Mouse (Mus musculus) megakaryocyte, embryonic 14.5 days (primary cell): ENCODE data around the gene Brwd1. TPM values are rescaled to one million over a fixed set of nuclear protein-coding genes. Genes with fewer than 3 reads are reported as not detected.
"Not testable (repeated sequence)": the region's sequence is repeated elsewhere in the genome, so short reads cannot be mapped to it uniquely, and the experiment has no call there.

Experiments used
- H3K27me3 ChIP-seq: replicated peaks from 2 replicates; pipeline ENCODE3; 2012; ENCODE audit warnings: inconsistent platforms
- H3K36me3 ChIP-seq: replicated peaks from 2 replicates; pipeline ENCODE3; 2012; ENCODE audit warnings: low read length, inconsistent platforms, mixed read lengths
- H3K4me1 ChIP-seq: 2 replicates; pipeline ENCODE4 v1.6.1; 2012; ENCODE audit warnings: inconsistent platforms
- H3K4me3 ChIP-seq: replicated peaks from 2 replicates; pipeline ENCODE3; 2012; ENCODE audit warnings: moderate library complexity, mild to moderate bottlenecking, inconsistent platforms
- H3K9me3 ChIP-seq: 2 replicates; pipeline ENCODE4 v1.6.1; 2012; ENCODE audit warnings: inconsistent platforms
- FLI1 ChIP-seq: IDR thresholded peaks from 2 replicates; pipeline ENCODE4 v1.6.1; 2012; ENCODE audit warnings: low read length, inconsistent platforms, mixed read lengths
- GATA1 ChIP-seq: IDR thresholded peaks from 3 replicates; pipeline ENCODE4 v1.6.1; 2012; ENCODE audit warnings: mixed read lengths, low read length, inconsistent platforms, borderline replicate concordance
- polyA plus RNA-seq: library from polyadenylated mRNA; stranded (reverse); fragments of >175 nt; gene quantifications from 2 replicates; pipeline ENCODE4 v1.2.3, GENCODE M21; 2012; ENCODE audit warnings: low replicate concordance; ENCODE audit not compliant: insufficient read depth

Gene Brwd1
- polyA plus RNA-seq, 1 experiment, result 1.5 TPM

DNA sequence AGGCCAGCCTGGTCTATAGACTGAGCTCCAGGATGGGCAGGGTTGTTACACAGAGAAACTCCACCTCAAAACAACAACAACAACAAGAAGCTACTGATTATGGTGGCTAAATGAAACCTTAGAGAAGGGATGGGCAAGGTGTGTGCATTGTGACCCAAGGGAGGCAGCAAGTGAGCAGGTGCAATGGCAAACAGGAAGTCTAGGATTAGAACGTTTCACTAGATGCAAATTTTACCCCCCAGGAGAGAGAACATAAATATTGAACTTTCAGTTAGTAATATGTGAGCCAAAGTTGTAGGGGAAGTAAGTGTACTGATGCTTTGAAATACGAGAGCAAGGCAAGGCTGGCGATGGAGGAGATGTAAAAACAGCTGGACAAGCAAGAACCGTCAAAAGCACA lies 27.3 kb upstream of the Brwd1 start:
- no peaks in the 10 kb centered on the region for H3K4me1 ChIP-seq
- TF ChIP-seq FLI1 (no peak), GATA1 (no peak)
- no peak overlapping the region for H3K4me3 ChIP-seq
- no peaks in the 10 kb centered on the region for H3K36me3 ChIP-seq
- peaks cover 20% of the 10 kb centered on the region for H3K27me3 ChIP-seq
- peaks cover 29% of the 10 kb centered on the region for H3K9me3 ChIP-seq

DNA sequence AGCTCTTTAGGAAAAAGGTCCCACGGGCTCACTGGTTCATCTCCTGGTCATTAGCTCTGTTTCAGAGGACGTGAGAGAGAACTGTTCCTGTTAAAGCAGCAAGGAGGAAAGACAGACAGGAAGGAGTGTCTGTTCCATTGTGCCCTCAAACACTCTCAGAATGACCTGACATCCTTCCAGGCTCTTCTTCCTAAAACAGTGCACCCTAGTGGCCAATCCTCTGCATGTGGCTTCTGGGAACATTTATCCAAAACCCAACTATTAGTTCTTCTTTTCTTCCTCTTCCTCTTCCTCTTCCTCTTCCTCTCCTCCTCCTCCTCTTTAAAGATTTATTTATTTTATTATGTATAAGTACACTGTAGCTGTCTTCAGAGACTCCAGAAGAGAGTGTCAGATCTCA lies 20.7 kb upstream of the Brwd1 start:
- Histone ChIP-seq H3K4me3 (no peak overlapping the region), H3K27me3 (peaks cover 19% of the 10 kb centered on the region), H3K4me1 (no peaks in the 10 kb centered on the region), H3K36me3 (no peaks in the 10 kb centered on the region), H3K9me3 (peaks cover 19% of the 10 kb centered on the region)
- no peak for TF ChIP-seq GATA1
- TF ChIP-seq FLI1, result no peak

DNA sequence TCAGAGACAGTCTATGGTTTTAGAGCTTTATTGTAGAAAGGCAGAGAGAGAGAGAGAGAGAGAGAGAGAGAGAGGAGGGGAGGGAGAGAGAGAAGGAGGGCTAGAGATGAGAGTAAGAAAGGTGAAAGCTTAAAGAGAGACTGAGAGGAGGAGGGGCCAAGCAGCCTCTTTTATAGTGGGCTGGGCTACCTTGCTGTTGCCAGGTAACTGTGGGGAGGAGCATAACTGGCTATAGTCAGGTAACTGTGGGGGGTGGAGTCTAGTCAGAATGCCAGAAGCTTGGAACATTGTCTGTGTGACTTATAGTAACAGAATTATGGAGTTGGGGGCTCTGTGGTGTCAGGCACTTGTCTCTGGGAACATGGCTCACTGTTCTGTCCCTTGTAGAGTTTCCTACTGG lies 15.5 kb upstream of the Brwd1 start:
- not testable (repeated sequence) for H3K4me3 ChIP-seq, H3K36me3 ChIP-seq, H3K4me1 ChIP-seq, H3K9me3 ChIP-seq
- H3K27me3 ChIP-seq, result peaks cover 20% of the 10 kb centered on the region

DNA sequence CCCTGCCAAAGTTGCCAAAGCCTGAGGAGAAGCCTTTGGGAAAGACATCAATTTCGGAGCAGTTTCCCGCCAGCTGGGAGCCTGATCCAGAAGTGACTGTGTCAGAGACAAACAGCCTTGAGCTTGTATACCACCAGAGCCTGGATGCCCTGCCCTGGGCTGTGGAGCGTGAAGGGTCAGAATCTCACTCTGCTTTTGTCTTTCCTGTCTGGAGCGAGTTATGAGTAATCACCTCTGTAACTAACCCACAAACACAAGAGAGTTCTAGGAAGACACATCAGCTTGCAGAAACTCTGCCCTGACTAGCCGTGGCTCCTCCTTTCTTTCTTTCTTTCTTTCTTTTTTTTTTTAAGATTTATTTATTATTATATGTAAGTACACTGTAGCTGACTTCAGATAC lies 13.6 kb upstream of the Brwd1 start:
- TF ChIP-seq GATA1, result no peak
- no peak for TF ChIP-seq FLI1
- Histone ChIP-seq H3K4me1 (peaks cover 14% of the 10 kb centered on the region), H3K4me3 (no peak overlapping the region), H3K9me3 (peaks cover 4% of the 10 kb centered on the region; the same call in 1 of the 2 replicates), H3K27me3 (peaks cover 29% of the 10 kb centered on the region), H3K36me3 (no peaks in the 10 kb centered on the region)

DNA sequence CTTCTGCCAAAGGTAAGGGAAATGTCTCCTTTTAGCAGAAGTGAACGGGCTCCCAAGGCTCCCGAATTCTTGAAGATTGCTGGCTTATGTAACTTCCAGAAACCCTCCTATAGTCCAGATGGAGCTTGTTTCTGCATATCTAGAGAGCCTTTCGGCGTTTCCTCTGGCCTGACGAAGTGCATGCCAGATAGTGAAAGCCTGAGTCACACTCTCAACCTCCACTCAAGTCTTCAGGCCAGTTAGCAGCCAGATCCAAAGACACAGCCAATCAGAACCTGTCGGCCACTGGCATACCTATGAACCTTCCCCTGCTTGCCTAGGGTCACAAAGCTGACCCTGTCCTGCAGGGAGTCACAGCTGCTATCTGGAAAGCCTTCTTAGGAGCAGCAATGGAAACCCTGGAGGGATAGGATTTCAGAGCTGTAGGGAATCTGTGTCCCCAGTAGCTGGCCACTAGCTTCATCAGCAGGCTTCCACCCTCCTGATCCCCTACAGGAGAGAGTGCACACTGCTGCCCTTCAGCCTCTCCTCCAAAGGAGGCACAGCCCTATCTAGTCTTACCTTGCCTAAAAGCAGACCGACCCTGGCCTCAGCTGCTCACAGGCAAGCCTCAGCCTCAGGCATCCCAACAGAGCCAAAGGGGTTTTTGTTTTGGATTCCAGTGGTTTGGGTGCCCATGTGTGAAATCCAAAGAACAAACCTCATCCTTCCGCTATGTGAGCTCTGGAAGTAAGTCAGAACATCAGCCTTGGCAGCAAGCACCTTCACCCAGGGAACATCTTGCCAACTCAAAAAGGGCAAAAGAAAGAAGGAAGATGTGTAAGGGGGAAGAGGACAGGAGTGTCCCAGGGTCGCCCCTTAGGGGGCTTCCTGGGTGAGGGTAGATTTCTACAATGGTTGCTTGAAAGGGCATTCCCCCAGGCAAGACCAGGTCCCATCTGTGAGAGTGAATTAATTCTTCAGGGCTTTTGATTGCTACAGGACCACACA lies 9.5 kb upstream of the Brwd1 start:
- no peaks in the 10 kb centered on the region for H3K36me3 ChIP-seq
- H3K27me3 ChIP-seq, result peaks cover 54% of the 10 kb centered on the region
- peaks cover 48% of the 10 kb centered on the region for H3K4me1 ChIP-seq
- TF ChIP-seq GATA1 (no peak), FLI1 (no peak)
- H3K4me3 ChIP-seq, result peak overlapping the region; percentile 33
- no peaks in the 10 kb centered on the region for H3K9me3 ChIP-seq

DNA sequence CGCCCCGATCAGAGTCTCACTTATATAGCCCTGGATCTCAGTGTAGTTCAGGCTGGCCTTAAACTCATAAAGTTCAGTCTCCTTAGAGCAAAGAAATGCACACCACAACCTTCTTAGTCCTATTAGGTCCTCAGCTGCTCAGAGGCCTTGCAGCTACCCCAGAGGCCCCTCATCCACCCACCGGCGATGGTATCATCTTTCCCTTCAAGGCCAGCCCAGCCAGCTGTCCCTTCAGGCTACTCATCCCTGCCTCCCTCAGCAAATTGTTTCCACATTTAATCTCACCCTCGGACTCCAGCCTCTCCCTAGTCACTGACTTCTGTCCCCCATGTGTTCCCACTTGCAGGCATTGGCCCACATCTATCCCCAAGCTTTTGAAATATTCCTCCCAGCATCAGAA lies 5.8 kb upstream of the Brwd1 start:
- Histone ChIP-seq H3K4me3 (no peak overlapping the region), H3K27me3 (peaks cover 62% of the 10 kb centered on the region), H3K4me1 (peaks cover 57% of the 10 kb centered on the region), H3K36me3 (no peaks in the 10 kb centered on the region), H3K9me3 (no peaks in the 10 kb centered on the region)
- TF ChIP-seq GATA1 (no peak), FLI1 (no peak)

DNA sequence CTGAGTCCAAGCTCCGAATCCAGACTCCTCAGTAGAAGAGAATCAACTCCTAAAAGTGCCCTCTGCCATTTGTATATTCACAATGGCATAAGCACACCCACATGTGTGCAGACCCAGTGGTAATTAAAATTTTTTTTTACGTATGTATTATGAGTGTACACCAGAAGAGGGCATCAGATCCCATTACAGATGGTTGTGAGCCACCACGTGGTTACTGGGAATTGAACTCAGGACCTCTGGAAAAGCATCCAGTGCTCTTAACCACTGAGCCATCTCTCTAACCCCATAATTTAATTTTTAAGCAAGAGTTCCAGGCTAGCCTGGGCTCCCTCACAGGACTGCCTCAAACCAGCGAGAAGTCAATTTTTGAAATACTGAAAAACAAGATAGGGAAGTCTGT lies 5.1 kb upstream of the Brwd1 start:
- H3K36me3 ChIP-seq, result no peaks in the 10 kb centered on the region
- TF ChIP-seq FLI1 (no peak), GATA1 (no peak)
- H3K4me1 ChIP-seq, result peaks cover 61% of the 10 kb centered on the region
- H3K9me3 ChIP-seq, result no peaks in the 10 kb centered on the region
- H3K4me3 ChIP-seq, result no peak overlapping the region
- H3K27me3 ChIP-seq, result peaks cover 62% of the 10 kb centered on the region

DNA sequence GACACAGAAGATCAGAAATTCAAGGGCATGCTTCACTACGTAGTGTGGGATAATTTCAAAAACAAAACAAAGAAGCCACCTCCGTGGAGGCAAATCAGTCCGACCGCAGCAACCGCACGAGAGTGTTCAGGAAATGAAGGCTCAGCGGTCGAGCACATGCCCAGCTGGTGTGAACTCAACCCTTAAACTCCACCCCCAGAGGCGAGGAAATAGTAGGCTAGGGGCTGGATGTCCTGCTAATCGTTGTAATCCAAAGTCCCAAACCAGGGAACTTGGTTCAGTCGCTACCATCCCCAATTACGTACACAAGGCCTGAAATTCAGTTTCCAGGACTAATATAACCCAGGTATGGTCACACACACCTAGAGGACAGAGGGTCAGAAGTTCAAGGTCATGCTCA lies 4.7 kb upstream of the Brwd1 start:
- H3K9me3 ChIP-seq, result no peaks in the 10 kb centered on the region
- no peaks in the 10 kb centered on the region for H3K36me3 ChIP-seq
- peaks cover 58% of the 10 kb centered on the region for H3K27me3 ChIP-seq
- H3K4me1 ChIP-seq, result peaks cover 57% of the 10 kb centered on the region
- no peak for TF ChIP-seq FLI1
- H3K4me3 ChIP-seq, result peak overlapping the region; percentile 53

DNA sequence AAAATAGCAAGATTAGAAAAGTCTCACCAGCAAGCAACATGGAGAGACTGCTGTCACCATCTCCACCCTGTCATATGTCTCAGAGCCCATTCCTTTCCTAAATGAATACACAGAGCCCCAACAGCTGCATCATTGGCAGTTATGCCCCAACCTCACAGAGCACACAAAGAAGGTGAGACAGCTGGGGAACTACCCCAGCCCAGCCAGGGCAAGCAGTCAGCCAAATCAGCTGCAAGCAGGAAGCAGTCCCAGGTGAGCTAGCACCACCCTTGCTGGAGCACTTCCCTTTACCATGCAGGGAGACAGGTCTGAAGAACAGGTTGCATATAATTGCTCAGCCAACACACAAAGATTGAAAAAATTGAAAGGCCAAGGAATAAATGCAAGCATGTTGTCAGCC lies 3.3 kb upstream of the Brwd1 start:
- peaks cover 50% of the 10 kb centered on the region for H3K27me3 ChIP-seq
- H3K4me1 ChIP-seq, result peaks cover 50% of the 10 kb centered on the region
- H3K4me3 ChIP-seq, result no peak overlapping the region
- peaks cover 6% of the 10 kb centered on the region for H3K36me3 ChIP-seq
- H3K9me3 ChIP-seq, result no peaks in the 10 kb centered on the region
- no peak for TF ChIP-seq FLI1

DNA sequence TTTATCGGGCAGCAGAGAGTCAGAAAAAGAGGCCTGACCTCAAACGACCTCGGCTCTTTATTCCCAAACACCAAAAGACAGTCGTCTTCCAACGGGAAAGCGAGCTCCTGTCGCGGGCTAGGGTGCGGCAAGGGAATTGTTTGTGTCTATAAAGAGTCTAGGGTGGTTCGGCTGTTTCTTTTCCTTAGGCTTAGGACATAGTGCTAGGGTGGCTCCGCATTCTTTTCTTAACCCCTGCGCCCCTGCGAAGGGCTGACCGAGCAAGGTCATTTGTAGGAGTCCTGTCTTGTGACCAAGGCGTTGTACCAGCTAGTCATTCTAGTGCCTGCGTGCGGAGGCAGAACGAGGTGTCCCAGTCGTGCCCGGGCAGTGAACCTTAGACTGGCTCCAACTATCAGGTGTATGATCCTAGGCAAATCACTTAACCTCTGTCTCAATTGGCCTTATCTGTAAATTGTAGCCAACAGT lies 887 bp upstream of the Brwd1 start:
- Histone ChIP-seq H3K9me3 (no peaks in the 10 kb centered on the region), H3K36me3 (peaks cover 28% of the 10 kb centered on the region), H3K4me1 (peaks cover 38% of the 10 kb centered on the region), H3K4me3 (peak overlapping the region; percentile 97), H3K27me3 (peaks cover 28% of the 10 kb centered on the region)
- TF ChIP-seq FLI1 (no peak), GATA1 (no peak)

DNA sequence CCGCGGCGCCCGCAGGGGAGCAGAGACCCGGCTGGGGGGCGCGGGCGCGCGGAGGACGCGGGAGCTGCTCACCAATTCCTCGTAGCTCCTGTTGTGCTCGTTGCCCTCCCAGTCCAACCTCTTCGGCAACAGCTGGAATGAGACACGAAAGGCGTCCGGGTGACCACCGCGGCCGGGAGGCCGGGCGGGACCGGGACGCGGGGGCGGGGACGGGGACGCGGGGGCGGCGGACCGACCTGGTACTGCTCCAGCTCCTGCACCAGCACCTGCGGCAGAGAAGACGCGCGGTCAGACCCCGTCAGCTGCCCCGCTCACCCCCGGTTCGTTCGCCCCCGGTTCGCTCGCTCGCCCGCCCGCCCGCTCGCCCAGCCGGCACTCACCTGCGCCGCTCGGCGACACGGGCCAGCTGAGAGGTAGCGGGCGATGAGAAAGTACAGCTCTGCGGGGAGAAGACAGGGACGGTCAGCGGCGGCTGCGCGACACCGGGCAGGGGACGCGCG lies 534 bp downstream of the Brwd1 start:
- Histone ChIP-seq H3K27me3 (peaks cover 20% of the 10 kb centered on the region), H3K4me3 (peak overlapping the region; percentile 97), H3K36me3 (peaks cover 36% of the 10 kb centered on the region), H3K4me1 (peaks cover 35% of the 10 kb centered on the region), H3K9me3 (no peaks in the 10 kb centered on the region)
- no peak for TF ChIP-seq FLI1
- no peak for TF ChIP-seq GATA1
